Mouse (Mus musculus): Measurements from ENCODE around the gene Orc2. TPM values are rescaled to one million over a fixed set of nuclear protein-coding genes. Genes with fewer than 3 reads are reported as not detected.

The Orc2 gene
- polyA plus RNA-seq, 1 experiment from 2014 or later = 49.0 TPM

DNA sequence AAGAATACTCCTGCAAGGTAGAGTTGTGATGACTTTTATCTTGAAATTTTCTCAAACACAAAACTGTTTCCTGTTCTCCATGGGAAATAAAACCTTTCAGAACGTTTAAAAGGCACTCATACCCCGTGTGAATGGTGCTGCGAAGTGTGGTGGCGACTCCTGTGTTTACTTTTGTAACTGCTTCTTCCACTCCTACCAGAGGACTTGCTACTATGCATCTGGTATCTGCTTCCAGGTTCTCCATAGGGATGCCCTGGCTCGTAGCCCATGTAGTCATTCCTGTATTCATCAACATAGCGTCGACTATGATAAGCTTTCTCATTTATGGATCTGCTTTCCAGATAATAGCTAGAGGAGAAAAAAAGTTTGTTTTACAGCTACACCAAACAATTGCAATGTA lies 83.9 kb downstream of the Orc2 start:
- Histone ChIP-seq H3K27ac (ENCODE audit: low read depth, low read length) (no peak overlapping the region), H3K4me3 (ENCODE audit: low read depth, low read length) (no peak overlapping the region), H3K9ac (ENCODE audit: low read length) (no peak overlapping the region), H3K36me3 (ENCODE audit: control insufficient read depth, insufficient read depth, low read length) (peaks cover 10% of the 10 kb centered on the region), H3K9me3 (ENCODE audit: control insufficient read depth, low read length) (no peaks in the 10 kb centered on the region), H3K27me3 (ENCODE audit: control insufficient read depth, insufficient read depth, low read length) (no peaks in the 10 kb centered on the region), H3K4me2 (ENCODE audit: low read depth) (no peak overlapping the region), H3K4me1 (ENCODE audit: control insufficient read depth, insufficient read depth, low read length) (peaks cover 3% of the 10 kb centered on the region; the same call in 1 of the 2 replicates)
- DNase-seq (ENCODE audit: low spot score) (no peak), ATAC-seq (ENCODE audit: insufficient read depth, low FRiP score, low TSS enrichment) (no peak)
- 75% methylated on average over 7 of the region's 7 CpGs for WGBS

GRCm38 (mm10) chr1:58420032-58420431 lies 84.9 kb downstream of the Orc2 start:
- Histone ChIP-seq H3K9me3 (ENCODE audit: control insufficient read depth, low read length) (no peaks in the 10 kb centered on the region), H3K9ac (ENCODE audit: low read length) (no peak overlapping the region), H3K36me3 (ENCODE audit: control insufficient read depth, insufficient read depth, low read length) (peaks cover 12% of the 10 kb centered on the region), H3K4me3 (ENCODE audit: low read depth, low read length) (no peak overlapping the region), H3K27me3 (ENCODE audit: control insufficient read depth, insufficient read depth, low read length) (no peaks in the 10 kb centered on the region), H3K4me2 (ENCODE audit: low read depth) (no peak overlapping the region), H3K27ac (ENCODE audit: low read depth, low read length) (no peak overlapping the region), H3K4me1 (ENCODE audit: control insufficient read depth, insufficient read depth, low read length) (peaks cover 3% of the 10 kb centered on the region; the same call in 1 of the 2 replicates)
- WGBS = 91% methylated on average over 10 of the region's 10 CpGs
- DNase-seq (ENCODE audit: low spot score) (no peak), ATAC-seq (ENCODE audit: insufficient read depth, low FRiP score, low TSS enrichment) (no peak)

DNA sequence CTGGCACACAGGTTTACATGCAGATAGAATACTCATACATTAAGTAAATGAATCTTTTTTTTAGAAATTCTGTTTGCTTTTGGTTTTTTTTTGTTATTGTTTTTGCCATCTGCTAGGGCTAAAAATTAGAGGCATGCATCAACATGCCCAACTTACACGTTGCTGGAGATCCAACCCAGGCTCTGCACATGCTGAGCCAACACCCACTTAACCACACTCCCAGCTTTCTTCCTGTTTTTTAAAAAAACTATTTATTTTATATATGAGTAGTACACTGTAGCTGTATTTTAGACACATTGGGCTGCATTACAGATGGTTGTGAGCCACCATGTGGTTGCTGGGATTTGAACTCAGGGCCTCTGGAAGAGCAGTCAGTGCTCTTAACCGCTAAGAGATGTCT lies 88.9 kb downstream of the Orc2 start:
- Histone ChIP-seq H3K9ac (ENCODE audit: low read length) (no peak overlapping the region), H3K4me1 (ENCODE audit: control insufficient read depth, insufficient read depth, low read length) (peaks cover 2% of the 10 kb centered on the region; the same call in 1 of the 2 replicates), H3K27me3 (ENCODE audit: control insufficient read depth, insufficient read depth, low read length) (no peaks in the 10 kb centered on the region), H3K36me3 (ENCODE audit: control insufficient read depth, insufficient read depth, low read length) (peaks cover 19% of the 10 kb centered on the region), H3K27ac (ENCODE audit: low read depth, low read length) (no peak overlapping the region), H3K9me3 (ENCODE audit: control insufficient read depth, low read length) (no peaks in the 10 kb centered on the region), H3K4me3 (ENCODE audit: low read depth, low read length) (no peak overlapping the region), H3K4me2 (ENCODE audit: low read depth) (no peak overlapping the region)
- ATAC-seq (ENCODE audit: insufficient read depth, low FRiP score, low TSS enrichment) (no peak), DNase-seq (ENCODE audit: low spot score) (no peak)
- 100% methylated on average over 2 of the region's 2 CpGs for WGBS

DNA sequence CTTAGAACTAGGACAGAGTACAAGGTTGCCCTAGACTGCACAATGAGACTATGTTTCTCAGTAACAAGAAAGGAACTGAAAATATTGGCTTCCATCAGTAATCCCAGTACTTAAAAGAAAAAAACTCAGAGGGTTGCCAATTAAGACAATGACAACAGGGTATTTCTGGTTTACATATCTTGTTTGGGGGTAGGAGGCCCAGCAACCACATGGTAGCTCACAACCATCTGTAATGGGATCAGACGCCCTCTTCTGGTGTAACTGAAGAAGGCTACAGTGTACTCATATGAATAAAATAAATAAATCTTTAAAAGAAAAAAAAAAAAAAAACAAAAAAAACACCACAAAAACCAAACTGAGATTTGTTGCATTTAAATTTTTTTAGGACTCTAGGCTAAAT lies 89.5 kb downstream of the Orc2 start:
- no peak overlapping the region for H3K27ac ChIP-seq (ENCODE audit: low read depth, low read length)
- H3K4me1 ChIP-seq (ENCODE audit: control insufficient read depth, insufficient read depth, low read length) = no peaks in the 10 kb centered on the region
- no peak for DNase-seq (ENCODE audit: low spot score)
- no peak for ATAC-seq (ENCODE audit: insufficient read depth, low FRiP score, low TSS enrichment)
- no peak overlapping the region for H3K9ac ChIP-seq (ENCODE audit: low read length)
- no peak overlapping the region for H3K4me3 ChIP-seq (ENCODE audit: low read depth, low read length)
- peaks cover 21% of the 10 kb centered on the region for H3K36me3 ChIP-seq (ENCODE audit: control insufficient read depth, insufficient read depth, low read length)
- no peaks in the 10 kb centered on the region for H3K9me3 ChIP-seq (ENCODE audit: control insufficient read depth, low read length)
- no peaks in the 10 kb centered on the region for H3K27me3 ChIP-seq (ENCODE audit: control insufficient read depth, insufficient read depth, low read length)
- no peak overlapping the region for H3K4me2 ChIP-seq (ENCODE audit: low read depth)
- WGBS = 44% methylated on average over 1 of the region's 1 CpGs

Other genes starting within 250 kb of the Orc2 start
- not detected in 2 replicates for gene Aox2, start 226.8 kb downstream of the Orc2 start, polyA plus RNA-seq (2014; fragmentation: Nextera tagmentation; extraction: Ambion mirVana)
- gene Bzw1, start 112.2 kb downstream of the Orc2 start, polyA plus RNA-seq (2014; fragmentation: Nextera tagmentation; extraction: Ambion mirVana) = 535 and 540 TPM in 2 replicates
- gene Clk1, start 81.0 kb downstream of the Orc2 start, polyA plus RNA-seq (2014; fragmentation: Nextera tagmentation; extraction: Ambion mirVana) = 146 and 155 TPM in 2 replicates
- 67.8 and 68.5 TPM in 2 replicates for gene Nif3l1, start 60.0 kb downstream of the Orc2 start, polyA plus RNA-seq (2014; fragmentation: Nextera tagmentation; extraction: Ambion mirVana)
- gene Ppil3, start 59.6 kb downstream of the Orc2 start, polyA plus RNA-seq (2014; fragmentation: Nextera tagmentation; extraction: Ambion mirVana) = 60.0 and 67.6 TPM in 2 replicates
- 7.0 and 8.6 TPM in 2 replicates for gene Fam126b, start 81.2 kb upstream of the Orc2 start, polyA plus RNA-seq (2014; fragmentation: Nextera tagmentation; extraction: Ambion mirVana)
- gene Ndufb3, start 81.3 kb upstream of the Orc2 start, polyA plus RNA-seq (2014; fragmentation: Nextera tagmentation; extraction: Ambion mirVana) = 142 and 154 TPM in 2 replicates
- gene Als2cr12, start 190.9 kb upstream of the Orc2 start, polyA plus RNA-seq (2014; fragmentation: Nextera tagmentation; extraction: Ambion mirVana) = not detected in 2 replicates
- 18.0 and 20.7 TPM in 2 replicates for gene Cflar, start 206.4 kb upstream of the Orc2 start, polyA plus RNA-seq (2014; fragmentation: Nextera tagmentation; extraction: Ambion mirVana)

Data from neural tube, embryonic 11.5 days (tissue).